Mouse (Mus musculus): ENCODE data around the gene Rarres2. TPM values are rescaled to one million over a fixed set of nuclear protein-coding genes. Genes with fewer than 3 reads are reported as not detected.

Rarres2 gene
- polyA plus RNA-seq, 1 experiment from 2014 or later = 2.9 TPM

DNA sequence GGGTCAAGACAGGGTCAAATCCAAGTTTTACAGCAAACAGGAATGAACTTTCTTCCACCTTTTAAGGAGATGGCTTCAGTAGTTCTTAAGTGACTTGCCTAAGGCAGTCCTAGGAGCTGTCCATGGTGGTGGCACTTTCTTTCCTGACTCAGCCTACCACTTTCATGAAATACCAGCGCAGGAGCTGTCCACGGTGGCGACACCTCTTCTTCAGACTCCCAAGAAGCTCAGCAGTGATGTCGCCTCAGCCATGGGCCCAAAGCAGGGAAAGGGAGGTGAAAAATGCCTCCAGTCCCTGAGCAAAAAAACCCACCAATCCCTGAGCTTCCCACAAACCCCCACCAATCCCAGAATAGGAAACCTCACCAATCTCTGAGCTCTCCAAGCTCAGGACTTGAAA, 19.7 kb downstream of the Rarres2 start:
- H3K9me3 ChIP-seq = no peaks in the 10 kb centered on the region
- WGBS = 73% methylated on average over 4 of the region's 4 CpGs
- no peak overlapping the region for H3K9ac ChIP-seq (replicated peaks)
- H3K27ac ChIP-seq = no peak overlapping the region
- H3K4me2 ChIP-seq (replicated peaks) = no peak overlapping the region
- H3K27me3 ChIP-seq = no peaks in the 10 kb centered on the region
- peaks cover 21% of the 10 kb centered on the region for H3K4me1 ChIP-seq (replicated peaks)
- H3K4me3 ChIP-seq (replicated peaks) = no peak overlapping the region
- H3K36me3 ChIP-seq = peaks cover 10% of the 10 kb centered on the region
- no peak for ATAC-seq

DNA sequence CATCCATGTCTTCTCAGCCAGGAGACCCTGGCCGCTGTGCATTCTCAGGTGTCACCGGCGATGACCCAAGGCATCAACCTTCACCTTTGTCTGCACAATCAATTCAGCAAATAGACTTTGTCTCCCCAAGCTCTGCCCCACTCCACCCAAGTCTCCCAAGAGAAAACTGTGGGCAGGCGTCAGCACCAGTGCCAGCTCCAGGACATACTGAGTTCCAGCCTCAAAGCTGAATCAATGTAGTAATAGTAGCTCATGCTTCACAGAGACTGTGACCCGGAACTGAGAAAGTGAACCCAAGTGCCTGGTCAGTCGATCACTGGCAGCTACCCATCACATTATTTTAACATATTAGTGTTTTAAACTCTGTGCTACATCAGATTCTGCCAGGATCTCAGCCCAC, 24.3 kb downstream of the Rarres2 start:
- 0 out of 2 replicates have a peak, but pooled peaks cover under 1% of the 10 kb centered on the region for H3K36me3 ChIP-seq
- no peak overlapping the region for H3K4me2 ChIP-seq (replicated peaks)
- ATAC-seq = no peak
- no peak overlapping the region for H3K9ac ChIP-seq (replicated peaks)
- no peaks in the 10 kb centered on the region for H3K27me3 ChIP-seq
- H3K9me3 ChIP-seq = no peaks in the 10 kb centered on the region
- H3K4me3 ChIP-seq (replicated peaks) = no peak overlapping the region
- 89% methylated on average over 6 of the region's 6 CpGs for WGBS
- no peaks in the 10 kb centered on the region for H3K4me1 ChIP-seq (replicated peaks)
- H3K27ac ChIP-seq = no peak overlapping the region

DNA sequence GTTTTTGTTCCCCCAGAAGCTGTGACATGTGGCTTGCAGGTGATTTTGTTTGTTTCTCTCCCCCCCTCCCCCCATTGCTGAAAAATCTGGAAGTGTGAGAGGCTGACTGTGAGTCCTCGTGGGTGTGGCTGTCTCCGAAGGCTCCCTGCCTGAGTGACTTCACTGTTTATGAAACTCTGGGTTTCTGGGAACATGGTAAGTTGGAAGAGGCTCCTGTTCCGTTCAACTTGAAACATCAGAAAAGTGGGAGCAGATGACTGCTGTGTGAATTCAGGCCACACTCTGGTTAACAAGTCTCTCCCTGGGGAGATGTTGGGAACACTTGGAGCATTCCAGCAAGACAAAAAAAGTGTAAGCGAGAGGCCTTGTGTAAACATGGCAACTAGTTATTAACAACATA, 25.7 kb downstream of the Rarres2 start:
- H3K27ac ChIP-seq = no peak overlapping the region

DNA sequence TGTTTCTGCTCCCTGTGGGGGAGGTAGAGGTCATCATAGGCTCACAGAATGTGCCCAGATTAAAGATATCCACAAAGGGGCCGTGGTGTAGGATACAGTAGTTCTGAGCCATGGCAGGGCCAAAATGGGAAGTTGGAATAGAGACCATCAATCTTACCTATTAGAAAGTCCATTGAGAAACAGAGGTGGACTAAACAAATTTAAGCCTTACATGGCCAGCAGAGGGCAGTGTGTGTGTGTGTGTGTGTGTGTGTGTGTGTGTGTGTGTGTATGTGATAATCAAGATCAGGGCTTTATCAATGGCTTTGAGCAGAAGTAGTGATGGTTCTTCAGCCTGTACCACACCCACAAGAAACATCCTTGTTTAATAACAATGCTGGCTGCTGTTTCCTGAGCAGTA, 26.3 kb downstream of the Rarres2 start:
- peaks cover 20% of the 10 kb centered on the region for H3K36me3 ChIP-seq
- H3K9me3 ChIP-seq = no peaks in the 10 kb centered on the region
- no peaks in the 10 kb centered on the region for H3K4me1 ChIP-seq (replicated peaks)
- no peak overlapping the region for H3K9ac ChIP-seq (replicated peaks)
- H3K4me3 ChIP-seq (replicated peaks) = no peak overlapping the region
- peak; percentile 9; the same call in 1 of the 2 replicates for ATAC-seq
- no peaks in the 10 kb centered on the region for H3K27me3 ChIP-seq
- no peak overlapping the region for H3K4me2 ChIP-seq (replicated peaks)
- WGBS = 67% methylated on average over 1 of the region's 1 CpGs
- no peak overlapping the region for H3K27ac ChIP-seq

More for the DNA sequence above, 25.7 kb downstream of the Rarres2 start:
- H3K4me3 ChIP-seq (replicated peaks) = no peak overlapping the region
- ATAC-seq = no peak
- H3K36me3 ChIP-seq = peaks cover 14% of the 10 kb centered on the region
- H3K4me1 ChIP-seq (replicated peaks) = no peaks in the 10 kb centered on the region
- H3K9ac ChIP-seq (replicated peaks) = no peak overlapping the region
- H3K27me3 ChIP-seq = no peaks in the 10 kb centered on the region
- H3K9me3 ChIP-seq = no peaks in the 10 kb centered on the region
- WGBS = 73% methylated on average over 4 of the region's 4 CpGs
- no peak overlapping the region for H3K4me2 ChIP-seq (replicated peaks)

DNA sequence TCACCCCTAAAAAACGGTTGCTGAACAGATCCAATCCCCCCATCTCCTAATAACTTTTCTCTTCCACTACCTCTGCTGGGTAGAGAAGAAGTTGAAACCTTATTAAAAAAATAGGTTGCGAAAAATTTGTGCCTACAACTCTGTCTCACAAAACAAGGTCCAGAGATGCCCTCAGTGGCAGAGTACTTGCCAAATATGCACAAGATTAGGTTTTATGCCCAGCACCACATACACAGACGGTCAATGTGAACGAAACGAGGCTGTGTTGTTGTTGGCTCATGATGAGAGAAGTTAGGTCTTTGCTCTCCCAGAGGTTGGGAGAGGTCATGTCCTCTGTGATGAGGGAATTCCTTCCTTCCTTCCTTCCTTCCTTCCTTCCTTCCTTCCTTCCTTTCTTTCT, 27.3 kb downstream of the Rarres2 start:
- Histone ChIP-seq H3K4me1 (replicated peaks) (no peaks in the 10 kb centered on the region), H3K4me3 (replicated peaks) (no peak overlapping the region), H3K4me2 (replicated peaks) (no peak overlapping the region), H3K9me3 (no peaks in the 10 kb centered on the region), H3K9ac (replicated peaks) (no peak overlapping the region), H3K36me3 (peaks cover 30% of the 10 kb centered on the region), H3K27me3 (no peaks in the 10 kb centered on the region), H3K27ac (no peak overlapping the region)
- WGBS = 80% methylated on average over 5 of the region's 5 CpGs
- ATAC-seq = no peak

GRCm38 (mm10) chr6:48542631-48543030, 30.0 kb downstream of the Rarres2 start:
- no peak for ATAC-seq
- Histone ChIP-seq H3K9ac (replicated peaks) (no peak overlapping the region), H3K9me3 (no peaks in the 10 kb centered on the region), H3K27ac (no peak overlapping the region), H3K4me3 (replicated peaks) (no peak overlapping the region), H3K36me3 (peaks cover 37% of the 10 kb centered on the region), H3K4me1 (replicated peaks) (peaks cover 19% of the 10 kb centered on the region), H3K27me3 (no peaks in the 10 kb centered on the region), H3K4me2 (replicated peaks) (no peak overlapping the region)
- WGBS = 93% methylated on average over 3 of the region's 3 CpGs

DNA sequence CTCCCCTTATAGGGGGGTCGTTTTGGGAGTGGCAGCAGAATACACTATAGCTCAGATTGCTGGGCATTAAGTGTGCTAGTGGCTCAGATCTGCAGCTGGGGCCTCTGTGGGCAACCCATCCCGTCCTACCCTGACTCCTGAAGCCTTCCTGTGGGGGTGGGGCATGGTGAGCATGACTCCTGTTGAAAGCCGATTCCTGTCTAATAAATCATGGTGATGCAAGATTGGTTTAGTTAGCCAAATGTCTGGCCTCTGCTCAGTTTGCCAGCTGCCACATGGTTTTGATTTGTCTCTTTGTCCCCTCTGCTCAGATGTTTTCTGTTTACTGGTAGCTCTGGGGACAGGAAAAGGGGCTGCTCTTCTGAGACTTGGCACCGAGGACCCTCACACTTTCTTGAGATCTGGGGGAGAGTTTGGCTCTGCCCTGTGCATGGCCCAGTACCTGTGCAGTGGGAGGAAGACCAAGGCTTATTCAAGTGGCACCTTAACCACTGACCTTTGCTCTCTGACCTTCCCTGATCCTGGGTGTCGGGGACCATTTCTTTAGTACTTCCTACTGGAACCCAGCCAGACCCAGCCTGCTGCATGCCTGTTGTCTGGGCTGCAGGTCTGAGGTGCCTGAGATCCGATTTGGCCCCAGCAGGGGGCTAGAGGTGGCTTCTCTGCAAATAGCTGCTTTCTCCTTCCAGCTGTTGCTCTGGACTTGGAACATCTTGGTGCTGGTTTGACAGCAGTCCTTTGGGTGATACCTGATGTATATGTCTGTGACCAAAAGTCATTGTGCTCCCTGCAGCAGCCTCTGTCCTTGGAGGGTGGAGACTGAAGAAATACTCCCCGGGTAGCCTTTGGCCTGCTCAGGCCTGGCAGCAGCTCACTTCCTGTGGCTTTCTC, 30.8 kb downstream of the Rarres2 start:
- Histone ChIP-seq H3K9ac (replicated peaks) (no peak overlapping the region), H3K4me2 (replicated peaks) (no peak overlapping the region), H3K27ac (no peak overlapping the region), H3K4me3 (replicated peaks) (no peak overlapping the region), H3K4me1 (replicated peaks) (peaks cover 22% of the 10 kb centered on the region), H3K27me3 (no peaks in the 10 kb centered on the region), H3K9me3 (no peaks in the 10 kb centered on the region), H3K36me3 (peaks cover 37% of the 10 kb centered on the region)
- ATAC-seq = no peak
- 75% methylated on average over 7 of the region's 7 CpGs for WGBS

GRCm38 (mm10) chr6:48540721-48541120, 31.9 kb downstream of the Rarres2 start:
- Histone ChIP-seq H3K9ac (replicated peaks) (no peak overlapping the region), H3K4me2 (replicated peaks) (no peak overlapping the region), H3K4me1 (replicated peaks) (peaks cover 28% of the 10 kb centered on the region), H3K27ac (no peak overlapping the region), H3K27me3 (no peaks in the 10 kb centered on the region), H3K4me3 (replicated peaks) (no peak overlapping the region), H3K36me3 (peaks cover 37% of the 10 kb centered on the region), H3K9me3 (no peaks in the 10 kb centered on the region)
- no peak for ATAC-seq
- WGBS = 86% methylated on average over 3 of the region's 3 CpGs

GRCm38 (mm10) chr6:48539860-48540259, 32.7 kb downstream of the Rarres2 start:
- H3K27ac ChIP-seq = no peak overlapping the region
- H3K27me3 ChIP-seq = no peaks in the 10 kb centered on the region
- H3K4me2 ChIP-seq (replicated peaks) = no peak overlapping the region
- 0 out of 2 replicates have a peak overlapping the region, but pooled peaks have one; percentile 44 for H3K9ac ChIP-seq (replicated peaks)
- 74% methylated on average over 5 of the region's 5 CpGs for WGBS
- no peak for ATAC-seq
- H3K4me1 ChIP-seq (replicated peaks) = peaks cover 28% of the 10 kb centered on the region
- peaks cover 37% of the 10 kb centered on the region for H3K36me3 ChIP-seq
- no peaks in the 10 kb centered on the region for H3K9me3 ChIP-seq
- no peak overlapping the region for H3K4me3 ChIP-seq (replicated peaks)

DNA sequence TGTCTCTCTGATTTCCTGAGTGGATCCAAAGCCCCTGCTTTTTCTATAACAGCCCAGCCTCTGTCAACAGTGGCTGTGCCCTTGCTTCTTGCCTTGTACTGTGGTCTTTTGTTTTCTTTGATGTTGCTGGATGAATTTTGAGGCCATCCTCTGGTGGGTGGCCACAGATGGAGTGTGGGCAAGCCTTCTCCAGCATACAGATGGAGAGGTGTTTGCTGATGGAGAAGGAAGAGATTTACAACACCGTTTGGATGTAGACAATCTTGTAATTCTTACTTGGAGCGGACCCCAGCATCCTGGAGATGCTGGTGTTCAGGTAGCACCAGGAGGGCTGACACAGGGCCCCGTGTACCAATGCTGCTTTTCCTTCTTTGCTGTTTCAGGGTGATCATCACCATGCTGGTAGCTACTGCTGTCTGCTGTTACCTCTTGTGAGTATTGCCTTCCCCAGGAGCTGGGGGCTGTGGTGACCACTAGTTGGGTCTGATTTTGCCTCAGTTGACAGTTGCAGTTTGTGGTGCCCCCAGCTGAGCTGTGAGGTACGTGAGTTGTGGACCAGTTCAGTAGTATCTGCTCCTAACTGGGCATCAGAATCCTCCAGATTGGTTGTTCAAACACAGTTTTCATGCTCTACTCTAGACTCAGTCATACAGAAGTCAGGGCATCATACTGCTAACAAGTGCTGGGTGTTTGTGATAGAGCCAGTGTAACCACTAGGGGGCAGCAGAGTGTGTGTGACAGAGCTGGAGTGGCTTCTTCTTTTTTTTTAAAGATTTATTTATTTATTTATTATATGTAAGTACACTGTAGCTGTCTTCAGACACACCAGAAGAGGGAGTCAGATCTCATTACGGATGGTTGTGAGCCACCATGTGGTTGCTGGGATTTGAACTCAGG, 33.5 kb downstream of the Rarres2 start:
- 0 out of 2 replicates have a peak overlapping the region, but pooled peaks have one; percentile 70 for H3K27ac ChIP-seq
- peak overlapping the region; percentile 63 for H3K4me3 ChIP-seq (replicated peaks)
- peak overlapping the region; percentile 95 for H3K9ac ChIP-seq (replicated peaks)
- WGBS = 73% methylated on average over 5 of the region's 5 CpGs
- peak overlapping the region; percentile 82 for H3K4me2 ChIP-seq (replicated peaks)
- ATAC-seq = no peak
- H3K36me3 ChIP-seq = peaks cover 37% of the 10 kb centered on the region
- H3K9me3 ChIP-seq = no peaks in the 10 kb centered on the region
- H3K4me1 ChIP-seq (replicated peaks) = peaks cover 28% of the 10 kb centered on the region
- no peaks in the 10 kb centered on the region for H3K27me3 ChIP-seq

- no peaks in the 10 kb centered on the region for H3K9me3 ChIP-seq
- peak within 1 kb of the TSS; percentile 82 for H3K4me2 ChIP-seq (replicated peaks)
- peaks cover 28% of the 10 kb centered on the region for H3K4me1 ChIP-seq (replicated peaks)
- 2% methylated on average over 38 of the region's 38 CpGs for WGBS
- H3K27me3 ChIP-seq = no peaks in the 10 kb centered on the region
- peak; percentile 97 for ATAC-seq
- peaks cover 28% of the 10 kb centered on the region for H3K36me3 ChIP-seq
- peak within 1 kb of the TSS; percentile 76 for H3K27ac ChIP-seq
- peak within 1 kb of the TSS; percentile 63 for H3K4me3 ChIP-seq (replicated peaks)
- H3K9ac ChIP-seq (replicated peaks) = peak within 1 kb of the TSS; percentile 95
Measured at GRCm38 (mm10) chr6:48537105-48537954, 35.3 kb downstream of the Rarres2 start, which contains the start of gene Atp6v0e2. Gene Atp6v0e2, plus strand, starts transcription at chr6:48537615.

Measured in midbrain, embryonic 13.5 days (tissue).